Mouse (Mus musculus) olfactory bulb, adult 2 months (tissue): ENCODE measurements around the gene Adcy5.

Experiments used
- CTCF ChIP-seq: fragments of 200-500 bp; IDR thresholded peaks from 2 replicates; pipeline ENCODE4 v1.5.1; 2012; ENCODE audit warnings: low read depth, mild to moderate bottlenecking, low read length, moderate library complexity; ENCODE audit not compliant: insufficient read depth
- POLR2A ChIP-seq: fragments of 200-500 bp; IDR thresholded peaks from 2 replicates; pipeline ENCODE4 v1.6.1; 2012; ENCODE audit warnings: mild to moderate bottlenecking, low read depth, low read length, moderate library complexity; ENCODE audit not compliant: insufficient read depth

DNA sequence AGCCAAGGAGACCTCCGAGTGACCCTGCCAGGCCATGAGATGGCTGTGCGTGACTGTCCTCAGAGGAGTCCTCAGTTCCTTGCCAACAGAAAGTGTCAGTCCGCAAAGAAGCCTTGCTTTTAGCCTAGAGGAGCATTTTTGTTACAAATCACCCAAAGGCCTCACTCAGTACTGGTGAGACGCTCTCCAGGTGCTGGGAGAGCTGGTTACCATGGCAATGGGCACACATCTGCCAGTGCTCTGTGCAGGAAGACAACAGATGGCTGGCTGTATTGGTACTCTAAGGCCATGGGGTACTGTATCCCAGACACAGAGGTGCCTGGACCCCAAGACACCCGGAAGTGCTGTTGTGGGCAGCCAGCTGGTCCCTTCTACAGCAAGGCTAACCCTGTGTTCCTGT lies 51.0 kb downstream of the Adcy5 start:
- no peak for TF ChIP-seq POLR2A
- no peak for TF ChIP-seq CTCF
